Mouse (Mus musculus) bone marrow, adult 2 months (tissue): ENCODE data around the gene Man1c1. TPM values are rescaled to one million over a fixed set of nuclear protein-coding genes. Genes with fewer than 3 reads are reported as not detected.

Source experiments
- H3K27ac ChIP-seq: fragments of 200-500 bp; 2 replicates; pipeline ENCODE4 v1.5.1; 2012; ENCODE audit warnings: low read depth, mild to moderate bottlenecking, control low read depth, inconsistent platforms, low read length; ENCODE audit not compliant: control insufficient read depth, poor library complexity, insufficient read depth
- H3K4me1 ChIP-seq: fragments of 200-500 bp; 2 replicates; pipeline ENCODE4 v1.6.1; 2011; ENCODE audit warnings: low read length; ENCODE audit not compliant: control insufficient read depth, insufficient read depth
- H3K4me3 ChIP-seq: fragments of 200-500 bp; replicated peaks from 2 replicates; pipeline ENCODE3; 2011; ENCODE audit warnings: mild to moderate bottlenecking, low read depth, low read length, control low read depth; ENCODE audit not compliant: control insufficient read depth
- CTCF ChIP-seq: fragments of 200-500 bp; IDR thresholded peaks from 2 replicates; pipeline ENCODE4 v1.5.1; 2011; ENCODE audit warnings: low read length, control low read depth; ENCODE audit not compliant: control insufficient read depth, insufficient read depth
- POLR2A ChIP-seq: fragments of 200-500 bp; IDR thresholded peaks from 2 replicates; pipeline ENCODE4 v1.6.1; 2011; ENCODE audit warnings: low read depth, mild to moderate bottlenecking, control low read depth, low read length, borderline replicate concordance; ENCODE audit not compliant: control insufficient read depth
- WGBS: fragments of 180-500 bp; shearing (Covaris S2); methylation state at CpG from one replicate; pipeline ENCODE4 v1.1.7; 2018; 5-methylcytosine and 5-hydroxymethylcytosine counted together
- polyA plus RNA-seq: library from polyadenylated mRNA; stranded (reverse); fragments of >200 nt; gene quantifications from 2 replicates; pipeline ENCODE4 v1.2.4, GENCODE M21; 2011; ENCODE audit warnings: low replicate concordance; ENCODE audit not compliant: missing spikeins, insufficient read depth, insufficient read length

Gene Man1c1
- polyA plus RNA-seq, 1 experiment, result 7.3 TPM

GRCm38 (mm10) chr4:134663052-134663451 lies 41.0 kb downstream of the Man1c1 start:
- no peak overlapping the region for H3K27ac ChIP-seq
- no peak overlapping the region for H3K4me3 ChIP-seq
- no peaks in the 10 kb centered on the region; the same call in 1 of the 2 replicates for H3K4me1 ChIP-seq
- WGBS, result 68% methylated on average over 10 of the region's 10 CpGs
- TF ChIP-seq POLR2A, result no peak
- TF ChIP-seq CTCF, result no peak

GRCm38 (mm10) chr4:134660630-134661183 lies 43.4 kb downstream of the Man1c1 start:
- TF ChIP-seq CTCF (no peak), POLR2A (no peak)
- 90% methylated on average over 18 of the region's 18 CpGs for WGBS
- Histone ChIP-seq H3K4me3 (no peak overlapping the region), H3K4me1 (no peaks in the 10 kb centered on the region; the same call in 1 of the 2 replicates), H3K27ac (no peak overlapping the region)

GRCm38 (mm10) chr4:134659354-134660301 lies 44.5 kb downstream of the Man1c1 start:
- Histone ChIP-seq H3K4me1 (peaks cover 3% of the 10 kb centered on the region; the same call in 1 of the 2 replicates), H3K27ac (no peak overlapping the region), H3K4me3 (no peak overlapping the region)
- 85% methylated on average over 27 of the region's 27 CpGs for WGBS
- TF ChIP-seq POLR2A, result no peak
- no peak for TF ChIP-seq CTCF

GRCm38 (mm10) chr4:134657473-134657872 lies 46.6 kb downstream of the Man1c1 start:
- no peak for TF ChIP-seq CTCF
- no peak for TF ChIP-seq POLR2A
- Histone ChIP-seq H3K4me3 (no peak overlapping the region), H3K4me1 (peaks cover 12% of the 10 kb centered on the region), H3K27ac (no peak overlapping the region)
- WGBS, result 75% methylated on average over 5 of the region's 5 CpGs

- TF ChIP-seq POLR2A, result no peak
- TF ChIP-seq CTCF, result no peak
- Histone ChIP-seq H3K4me3 (no peak overlapping the region), H3K4me1 (peaks cover 18% of the 10 kb centered on the region), H3K27ac (no peak overlapping the region)
- 8% methylated on average over 6 of the region's 6 CpGs for WGBS
These were observed 49.7 kb downstream of the Man1c1 start for GRCm38 (mm10) chr4:134654391-134654790.

GRCm38 (mm10) chr4:134652720-134653119 lies 51.4 kb downstream of the Man1c1 start:
- Histone ChIP-seq H3K27ac (peak overlapping the region; percentile 3; the same call in 1 of the 2 replicates), H3K4me3 (no peak overlapping the region), H3K4me1 (peaks cover 18% of the 10 kb centered on the region)
- WGBS, result 64% methylated on average over 4 of the region's 4 CpGs
- TF ChIP-seq CTCF, result no peak
- TF ChIP-seq POLR2A, result no peak

- peak overlapping the region; percentile 3; the same call in 1 of the 2 replicates for H3K27ac ChIP-seq
- TF ChIP-seq CTCF, result no peak
- TF ChIP-seq POLR2A, result no peak
- peaks cover 18% of the 10 kb centered on the region for H3K4me1 ChIP-seq
- no peak overlapping the region for H3K4me3 ChIP-seq
- 13% methylated on average over 2 of the region's 2 CpGs for WGBS
These were observed 51.9 kb downstream of the Man1c1 start for GRCm38 (mm10) chr4:134652151-134652550.

- TF ChIP-seq CTCF (no peak), POLR2A (no peak)
- WGBS, result 78% methylated on average over 7 of the region's 7 CpGs
- Histone ChIP-seq H3K4me3 (no peak overlapping the region), H3K27ac (no peak overlapping the region), H3K4me1 (peaks cover 18% of the 10 kb centered on the region)
These were observed 52.7 kb downstream of the Man1c1 start for GRCm38 (mm10) chr4:134651358-134651757.
